Mouse (Mus musculus): ENCODE measurements around the gene Sult3a2.
"Not testable (repeated sequence)": the region's sequence is repeated elsewhere in the genome, so short reads cannot be mapped to it uniquely, and the experiment has no call there.

GRCm38 (mm10) chr10:33792166-33792565 lies 5.7 kb upstream of the Sult3a2 start:
- TF ChIP-seq ZNF384 (IDR thresholded peaks at IDR 0.05; ENCODE audit: low read depth, low read length); POLR2A (IDR thresholded peaks at IDR 0.05; ENCODE audit: control insufficient read depth in 1 of 2, insufficient read depth in 1 of 2, low read depth in 1 of 2, low read length in 2 of 2, poor library complexity in 1 of 2); ELF1 (IDR thresholded peaks at IDR 0.05; ENCODE audit: low read depth, low read length); CTCF (IDR thresholded peaks at IDR 0.05 in 2 of 3, conservative IDR thresholded peaks at IDR 0.05 in 1 of 3; ENCODE audit: control insufficient read depth in 1 of 3, insufficient read depth in 1 of 3, low read depth in 2 of 3, low read length in 3 of 3, poor library complexity in 1 of 3, severe bottlenecking in 1 of 3); E2F4 (IDR thresholded peaks at IDR 0.05; ENCODE audit: borderline replicate concordance, low read depth, low read length); UBTF (IDR thresholded peaks at IDR 0.05; ENCODE audit: borderline replicate concordance, insufficient read depth, low read depth, low read length); HCFC1 (IDR thresholded peaks at IDR 0.05; ENCODE audit: low read depth, low read length); POLR2AphosphoS2 (IDR thresholded peaks at IDR 0.05; ENCODE audit: low read length); RAD21 (IDR thresholded peaks at IDR 0.05; ENCODE audit: low read depth, low read length): not testable (repeated sequence)

Data from MEL (cell line).